Mouse (Mus musculus) bone marrow, adult 2 months (tissue): ENCODE results near the gene Ankrd11.

ENCODE experiments used
- CTCF ChIP-seq: fragments of 200-500 bp; IDR thresholded peaks from 2 replicates; pipeline ENCODE4 v1.5.1; 2011; ENCODE audit warnings: low read length, control low read depth; ENCODE audit not compliant: control insufficient read depth, insufficient read depth
- POLR2A ChIP-seq: fragments of 200-500 bp; IDR thresholded peaks from 2 replicates; pipeline ENCODE4 v1.6.1; 2011; ENCODE audit warnings: low read depth, mild to moderate bottlenecking, control low read depth, low read length, borderline replicate concordance; ENCODE audit not compliant: control insufficient read depth

GRCm38 (mm10) chr8:123047827-123048226, 5.8 kb upstream of the Ankrd11 start:
- no peak for TF ChIP-seq CTCF
- TF ChIP-seq POLR2A, result no peak
